ENCODE assay signal across 22 mouse cellular contexts in genomic region chr13:64105690-64106089, GRCm38 (mm10). TPM values are rescaled to one million over a fixed set of nuclear protein-coding genes. Genes with fewer than 3 reads are reported as not detected.
DNase-seq lines count a peak whose midpoint lies in the region; ATAC-seq and TF ChIP-seq lines count a peak whose summit lies in the region.
"Had no signal": no experiment of that assay in that cellular context is flagged by ENCODE, and none has a peak within 500 bp of the region (broad histone marks: within the 10 kb centered on the region; RNA-seq: fewer than 3 reads in every experiment).

No protein-coding gene starts in this region.

- DNase-seq in kidney, adult 11 months = peak; percentile 66
- no peak for DNase-seq in ovary, postnatal 10 days (ENCODE audit: low spot score)
- no peak for DNase-seq in forebrain, embryonic 10.5 days (ENCODE audit: extremely low spot score, low spot score)
- DNase-seq in left cerebral cortex, adult 9 months (ENCODE audit: low spot score in 2 of 2) = no peak
- DNase-seq: cerebellum, adult 11 months; gastrocnemius, postnatal 14 days; heart, postnatal 14 days; lung, postnatal 14 days; thymus, postnatal 36 days had no signal

- no peak overlapping the region for H3K4me3 ChIP-seq in kidney, embryonic 14.5 days (ENCODE audit: low read length)
- H3K4me3 ChIP-seq in C2C12 (ENCODE audit: insufficient read depth, poor library complexity, severe bottlenecking) = no peak overlapping the region
- H3K4me3 ChIP-seq in intestine, postnatal 0 days (ENCODE audit: low read depth, low read length) = no peak overlapping the region
- H3K4me3 ChIP-seq in stomach, embryonic 14.5 days (ENCODE audit: low read depth, low read length) = no peak overlapping the region
- no peak overlapping the region for H3K4me3 ChIP-seq in forebrain, embryonic 10.5 days
- H3K4me3 ChIP-seq: embryonic facial prominence, embryonic 13.5 days; heart, embryonic 10.5 days; hindbrain, embryonic 15.5 days; limb, embryonic 12.5 days; midbrain, embryonic 10.5 days had no signal

- WGBS in kidney, embryonic 14.5 days = 78% methylated on average over 3 of the region's 3 CpGs
- WGBS in intestine, postnatal 0 days = 29% methylated on average over 3 of the region's 3 CpGs
- 72% methylated on average over 3 of the region's 3 CpGs for WGBS in stomach, embryonic 14.5 days
- 94% methylated on average over 3 of the region's 3 CpGs for WGBS in forebrain, embryonic 10.5 days

- no peak overlapping the region for H3K27ac ChIP-seq in kidney, embryonic 14.5 days (ENCODE audit: low read depth, low read length)
- no peak overlapping the region for H3K27ac ChIP-seq in intestine, postnatal 0 days (ENCODE audit: low read depth, low read length)
- H3K27ac ChIP-seq in stomach, embryonic 14.5 days (ENCODE audit: low read length) = no peak overlapping the region
- no peak overlapping the region for H3K27ac ChIP-seq in forebrain, embryonic 10.5 days
- H3K27ac ChIP-seq: embryonic facial prominence, embryonic 13.5 days; heart, embryonic 10.5 days; hindbrain, embryonic 15.5 days; limb, embryonic 12.5 days had no signal

- H3K4me1 ChIP-seq in kidney, embryonic 14.5 days (ENCODE audit: control insufficient read depth, insufficient read depth, low read length) = peaks cover 4% of the 10 kb centered on the region; the same call in 1 of the 2 replicates
- 0 out of 2 replicates have a peak, but pooled peaks cover 4% of the 10 kb centered on the region for H3K4me1 ChIP-seq in intestine, postnatal 0 days (replicated peaks; ENCODE audit: control insufficient read depth, insufficient read depth, low read length)
- H3K4me1 ChIP-seq in stomach, embryonic 14.5 days (ENCODE audit: control insufficient read depth, insufficient read depth, low read length) = peaks cover 14% of the 10 kb centered on the region; the same call in 1 of the 2 replicates
- peaks cover 23% of the 10 kb centered on the region for H3K4me1 ChIP-seq in forebrain, embryonic 10.5 days

- no peaks in the 10 kb centered on the region for H3K79me2 ChIP-seq in C2C12 (ENCODE audit: control insufficient read depth, insufficient read depth)

- no peak overlapping the region for H3ac ChIP-seq in C2C12 (ENCODE audit: control insufficient read depth, insufficient read length, low read depth)

- H3K9ac ChIP-seq in kidney, embryonic 14.5 days (ENCODE audit: low read depth, low read length) = no peak overlapping the region
- no peak overlapping the region for H3K9ac ChIP-seq in intestine, postnatal 0 days (ENCODE audit: low read depth, low read length)
- H3K9ac ChIP-seq in stomach, embryonic 14.5 days (replicated peaks; ENCODE audit: low read depth, low read length) = no peak overlapping the region
- H3K9ac ChIP-seq: embryonic facial prominence, embryonic 13.5 days; hindbrain, embryonic 15.5 days; limb, embryonic 12.5 days had no signal

- ATAC-seq in kidney, embryonic 14.5 days (ENCODE audit: low FRiP score, low TSS enrichment) = no peak
- ATAC-seq in intestine, postnatal 0 days = peak; percentile 91
- 0 out of 2 replicates have a peak, but pooled peaks have one; percentile 63 for ATAC-seq in stomach, embryonic 14.5 days (ENCODE audit: insufficient number of reproducible peaks, insufficient read depth, low FRiP score, low read depth)

- H3K79me3 ChIP-seq in C2C12 (ENCODE audit: low read depth) = no peaks in the 10 kb centered on the region

- no peaks in the 10 kb centered on the region for H3K9me3 ChIP-seq in kidney, embryonic 14.5 days (ENCODE audit: control insufficient read depth, low read length)
- no peaks in the 10 kb centered on the region for H3K9me3 ChIP-seq in intestine, postnatal 0 days (ENCODE audit: control insufficient read depth)
- no peaks in the 10 kb centered on the region for H3K9me3 ChIP-seq in stomach, embryonic 14.5 days (ENCODE audit: control insufficient read depth, low read depth, low read length)
- H3K9me3 ChIP-seq in forebrain, embryonic 10.5 days = no peaks in the 10 kb centered on the region
- H3K9me3 ChIP-seq: embryonic facial prominence, embryonic 13.5 days; G1E; heart, embryonic 10.5 days; hindbrain, embryonic 15.5 days; limb, embryonic 12.5 days; midbrain, embryonic 10.5 days had no signal

- no peak for TF ChIP-seq CTCF in C2C12 (IDR thresholded peaks at IDR 0.05; ENCODE audit: control insufficient read depth, insufficient read depth, insufficient read length)
- TF ChIP-seq CTCF in intestine, postnatal 0 days (IDR thresholded peaks at IDR 0.05; ENCODE audit: low read depth) = no peak

- H3K27me3 ChIP-seq in kidney, embryonic 14.5 days (ENCODE audit: control insufficient read depth, insufficient read depth, low read length) = no peaks in the 10 kb centered on the region
- H3K27me3 ChIP-seq in C2C12 (ENCODE audit: control insufficient read depth, insufficient read depth, insufficient read length) = no peaks in the 10 kb centered on the region
- H3K27me3 ChIP-seq in intestine, postnatal 0 days (replicated peaks; ENCODE audit: control insufficient read depth, insufficient read depth, low read length) = no peaks in the 10 kb centered on the region
- no peaks in the 10 kb centered on the region for H3K27me3 ChIP-seq in stomach, embryonic 14.5 days (ENCODE audit: control insufficient read depth, insufficient read depth, low read length)
- peaks cover 43% of the 10 kb centered on the region for H3K27me3 ChIP-seq in forebrain, embryonic 10.5 days (ENCODE audit: poor library complexity, severe bottlenecking)
- H3K27me3 ChIP-seq: embryonic facial prominence, embryonic 13.5 days; hindbrain, embryonic 15.5 days; limb, embryonic 12.5 days had no signal

- no peak overlapping the region for H3K4me2 ChIP-seq in kidney, embryonic 14.5 days (replicated peaks; ENCODE audit: low read depth, low read length)
- no peak overlapping the region for H3K4me2 ChIP-seq in intestine, postnatal 0 days (replicated peaks; ENCODE audit: low read depth)
- no peak overlapping the region for H3K4me2 ChIP-seq in stomach, embryonic 14.5 days (replicated peaks; ENCODE audit: low read depth, low read length)
- H3K4me2 ChIP-seq: embryonic facial prominence, embryonic 13.5 days; hindbrain, embryonic 15.5 days; limb, embryonic 12.5 days had no signal

- no peaks in the 10 kb centered on the region for H3K36me3 ChIP-seq in kidney, embryonic 14.5 days (ENCODE audit: control insufficient read depth, insufficient read depth, low read length)
- no peaks in the 10 kb centered on the region for H3K36me3 ChIP-seq in C2C12 (ENCODE audit: control insufficient read depth, insufficient read depth)
- H3K36me3 ChIP-seq in intestine, postnatal 0 days (ENCODE audit: control insufficient read depth, insufficient read depth) = 0 out of 2 replicates have a peak, but pooled peaks cover 4% of the 10 kb centered on the region
- no peaks in the 10 kb centered on the region for H3K36me3 ChIP-seq in stomach, embryonic 14.5 days (ENCODE audit: control insufficient read depth, insufficient read depth, low read length)
- H3K36me3 ChIP-seq in forebrain, embryonic 10.5 days (replicated peaks) = no peaks in the 10 kb centered on the region
- H3K36me3 ChIP-seq: embryonic facial prominence, embryonic 13.5 days; G1E; heart, embryonic 10.5 days; hindbrain, embryonic 15.5 days; limb, embryonic 12.5 days; midbrain, embryonic 10.5 days had no signal

TF ChIP-seq in C2C12, 6 proteins besides CTCF, POLR2A, EP300 and RAD21:
- TF ChIP-seq FOSL1 (IDR thresholded peaks at IDR 0.05; ENCODE audit: insufficient read depth, low read length, poor library complexity, severe bottlenecking) (peak; percentile 15), MAX (IDR thresholded peaks at IDR 0.05) (no peak), CEBPB (IDR thresholded peaks at IDR 0.05; ENCODE audit: low read depth) (peak; percentile 5), MYOG (IDR thresholded peaks at IDR 0.05; ENCODE audit: control insufficient read depth, extremely low read depth, insufficient read length) (no peak)

RNA-seq across cellular contexts. Expression of gene Hsd17b3, which starts 16.7 kb away (rescaled TPM):
- not detected in 2 replicates for polyA plus RNA-seq in kidney, embryonic 14.5 days (2014; fragmentation: Nextera tagmentation; extraction: Ambion mirVana)
- not detected for polyA plus RNA-seq in C2C12 (2012; fragmentation: generic; extraction: Trizol)
- polyA plus RNA-seq in intestine, postnatal 0 days (2015; fragmentation: Nextera tagmentation; extraction: Ambion mirVana) = 0.31 and 0.41 TPM in 2 replicates
- not detected in 2 replicates for polyA plus RNA-seq in stomach, embryonic 14.5 days (2014; fragmentation: Nextera tagmentation; extraction: Ambion mirVana)
- polyA plus RNA-seq in forebrain, embryonic 10.5 days (2016; fragmentation: Nextera tagmentation; extraction: Ambion mirVana) = 0.17 TPM in 1 of 2 replicates, not detected in the other
- polyA plus RNA-seq: embryonic facial prominence, embryonic 13.5 days; forebrain, embryonic 11.5 days; frontal cortex, adult 2 months; G1E; heart, embryonic 10.5 days; hindbrain, embryonic 15.5 days; limb, embryonic 12.5 days; midbrain, embryonic 10.5 days; small intestine, adult 2 months had no signal

RNA-seq across cellular contexts. Expression of gene Slc35d2, which starts 23.5 kb away (rescaled TPM):
- 5.5 TPM in 2 replicates for polyA plus RNA-seq in kidney, embryonic 14.5 days (2014; fragmentation: Nextera tagmentation; extraction: Ambion mirVana)
- polyA plus RNA-seq in C2C12 (2012; fragmentation: generic; extraction: Trizol) = 2.1 TPM
- polyA plus RNA-seq in intestine, postnatal 0 days (2015; fragmentation: Nextera tagmentation; extraction: Ambion mirVana) = 11.9 and 12.6 TPM in 2 replicates
- polyA plus RNA-seq in stomach, embryonic 14.5 days (2014; fragmentation: Nextera tagmentation; extraction: Ambion mirVana) = 5.1 and 6.4 TPM in 2 replicates
- polyA plus RNA-seq in forebrain, embryonic 10.5 days (2016; fragmentation: Nextera tagmentation; extraction: Ambion mirVana) = 1.5 and 2.8 TPM in 2 replicates
- polyA plus RNA-seq: G1E had no signal

RNA-seq across cellular contexts. Expression of gene Zfp367, which starts 47.3 kb away (rescaled TPM):
- 13.6 and 21.4 TPM in 2 replicates for polyA plus RNA-seq in kidney, embryonic 14.5 days (2014; fragmentation: Nextera tagmentation; extraction: Ambion mirVana)
- 7.1 TPM for polyA plus RNA-seq in C2C12 (2012; fragmentation: generic; extraction: Trizol)
- polyA plus RNA-seq in intestine, postnatal 0 days (2015; fragmentation: Nextera tagmentation; extraction: Ambion mirVana) = 8.9 and 9.5 TPM in 2 replicates
- polyA plus RNA-seq in stomach, embryonic 14.5 days (2014; fragmentation: Nextera tagmentation; extraction: Ambion mirVana) = 22.1 and 26.1 TPM in 2 replicates
- 17.6 and 18.8 TPM in 2 replicates for polyA plus RNA-seq in forebrain, embryonic 10.5 days (2016; fragmentation: Nextera tagmentation; extraction: Ambion mirVana)

RNA-seq across cellular contexts. Expression of gene Habp4, which starts 55.9 kb away (rescaled TPM):
- polyA plus RNA-seq in kidney, embryonic 14.5 days (2014; fragmentation: Nextera tagmentation; extraction: Ambion mirVana) = 23.7 and 32.6 TPM in 2 replicates
- polyA plus RNA-seq in C2C12 (2012; fragmentation: generic; extraction: Trizol) = 19.1 TPM
- polyA plus RNA-seq in intestine, postnatal 0 days (2015; fragmentation: Nextera tagmentation; extraction: Ambion mirVana) = 11.8 and 12.7 TPM in 2 replicates
- 26.1 and 27.1 TPM in 2 replicates for polyA plus RNA-seq in stomach, embryonic 14.5 days (2014; fragmentation: Nextera tagmentation; extraction: Ambion mirVana)
- polyA plus RNA-seq in forebrain, embryonic 10.5 days (2016; fragmentation: Nextera tagmentation; extraction: Ambion mirVana) = 13.7 and 16.3 TPM in 2 replicates
